Mouse (Mus musculus) neural tube, embryonic 13.5 days (tissue): Measurements from ENCODE around the gene Sema4c. TPM values are rescaled to one million over a fixed set of nuclear protein-coding genes. Genes with fewer than 3 reads are reported as not detected.

Experiments
- ATAC-seq: fragments of 200-750 bp; cut with Nextera tagmentation; 2 replicates; pipeline ENCODE4 v1.8.0; 2017; ENCODE audit warnings: low read depth, mild to moderate bottlenecking, moderate TSS enrichment, moderate library complexity
- H3K27ac ChIP-seq: fragments of 300-500 bp; sonication (generic); replicated peaks from 2 replicates; pipeline ENCODE4 v1.5.1; 2015; ENCODE audit warnings: moderate library complexity, mild to moderate bottlenecking, inconsistent platforms
- H3K27me3 ChIP-seq: fragments of 300-500 bp; sonication (generic); 2 replicates; pipeline ENCODE4 v1.6.1; 2015; ENCODE audit warnings: mild to moderate bottlenecking, inconsistent platforms
- H3K36me3 ChIP-seq: fragments of 300-500 bp; sonication (generic); 2 replicates; pipeline ENCODE4 v1.6.1; 2015; ENCODE audit warnings: mild to moderate bottlenecking, inconsistent platforms
- H3K4me1 ChIP-seq: fragments of 300-500 bp; sonication (generic); replicated peaks from 2 replicates; pipeline ENCODE4 v1.6.1; 2015; ENCODE audit warnings: inconsistent platforms
- H3K4me2 ChIP-seq: fragments of 300-500 bp; sonication (generic); 2 replicates; pipeline ENCODE4 v1.6.1; 2015; ENCODE audit warnings: inconsistent platforms, mild to moderate bottlenecking, moderate library complexity
- H3K4me3 ChIP-seq: fragments of 300-500 bp; sonication (generic); 2 replicates; pipeline ENCODE4 v1.5.1; 2015; ENCODE audit warnings: mild to moderate bottlenecking, inconsistent platforms
- H3K9ac ChIP-seq: fragments of 300-500 bp; sonication (generic); 2 replicates; pipeline ENCODE4 v1.6.1; 2015; ENCODE audit warnings: moderate library complexity, mild to moderate bottlenecking, inconsistent platforms
- H3K9me3 ChIP-seq: fragments of 300-500 bp; sonication (generic); 2 replicates; pipeline ENCODE4 v1.6.1; 2016; ENCODE audit warnings: inconsistent platforms
- WGBS: fragments of 180-500 bp; shearing (Covaris S2); methylation state at CpG from one replicate; pipeline ENCODE4 v1.1.7; 2015; 5-methylcytosine and 5-hydroxymethylcytosine counted together
- microRNA-seq: library from miRNA; unstranded; fragments of <30 nt; microRNA quantifications from one replicate; pipeline ENCODE4, GENCODE M21; 2016
- polyA plus RNA-seq: library from polyadenylated mRNA; unstranded; fragments of >200 nt; fragmentation: Nextera tagmentation; extraction: Ambion mirVana; gene quantifications from 2 replicates; pipeline ENCODE4 v1.2.1, GENCODE M21; 2015

Sema4c gene
- polyA plus RNA-seq, 1 experiment from 2014 or later: 25.2 TPM

GRCm38 (mm10) chr1:36511289-36512021, 46.7 kb downstream of the Sema4c start, which contains the start of gene Cnnm3:
TSS of gene Cnnm3 (plus strand) at chr1:36511867.
- H3K4me3 ChIP-seq: peak within 1 kb of the TSS; percentile 93

GRCm38 (mm10) chr1:36508238-36508637, 49.9 kb downstream of the Sema4c start:
- H3K4me1 ChIP-seq: peaks cover 5% of the 10 kb centered on the region
- H3K4me2 ChIP-seq: no peak overlapping the region
- H3K27ac ChIP-seq: no peak overlapping the region
- no peaks in the 10 kb centered on the region for H3K27me3 ChIP-seq
- WGBS: 95% methylated on average over 5 of the region's 5 CpGs
- no peak overlapping the region for H3K4me3 ChIP-seq
- peaks cover 15% of the 10 kb centered on the region for H3K36me3 ChIP-seq
- ATAC-seq: no peak
- H3K9ac ChIP-seq: no peak overlapping the region
- H3K9me3 ChIP-seq: no peaks in the 10 kb centered on the region

More at GRCm38 (mm10) chr1:36511289-36512021, 46.7 kb downstream of the Sema4c start, which contains the start of gene Cnnm3:
- Histone ChIP-seq H3K4me1 (peaks cover 35% of the 10 kb centered on the region), H3K4me2 (peak within 1 kb of the TSS; percentile 95), H3K36me3 (peaks cover 8% of the 10 kb centered on the region), H3K27me3 (no peaks in the 10 kb centered on the region), H3K9me3 (no peaks in the 10 kb centered on the region), H3K27ac (peak within 1 kb of the TSS; percentile 99), H3K9ac (peak within 1 kb of the TSS; percentile 91)
- peak; percentile 97 for ATAC-seq
- WGBS: 2% methylated on average over 51 of the region's 51 CpGs

- Histone ChIP-seq H3K9me3 (no peaks in the 10 kb centered on the region), H3K9ac (no peak overlapping the region), H3K4me2 (no peak overlapping the region), H3K4me1 (no peaks in the 10 kb centered on the region), H3K36me3 (peaks cover 17% of the 10 kb centered on the region), H3K4me3 (no peak overlapping the region), H3K27ac (no peak overlapping the region), H3K27me3 (no peaks in the 10 kb centered on the region)
- WGBS: 4% methylated on average over 3 of the region's 3 CpGs
- peak; percentile 51; the same call in 1 of the 2 replicates for ATAC-seq
Measured at GRCm38 (mm10) chr1:36501261-36501660, 56.9 kb downstream of the Sema4c start.

Small RNA genes lying within 50 kb of the gene (microRNA-seq; reads per million reads assigned to microRNA genes)
- not detected for gene Gm47280

Other genes starting within 250 kb of the Sema4c start
- gene Kansl3, start 189.2 kb downstream of the Sema4c start, polyA plus RNA-seq: 34.8 and 36.3 TPM in 2 replicates
- gene Fer1l5, start 186.1 kb downstream of the Sema4c start, polyA plus RNA-seq: 2.5 and 2.7 TPM in 2 replicates
- 73.1 and 74.6 TPM in 2 replicates for gene Lman2l, start 113.1 kb downstream of the Sema4c start, polyA plus RNA-seq
- 9.3 and 10.3 TPM in 2 replicates for gene Cnnm4, start 86.7 kb downstream of the Sema4c start, polyA plus RNA-seq
- 3.4 and 4.2 TPM in 2 replicates for gene Cnnm3, start 46.5 kb downstream of the Sema4c start, polyA plus RNA-seq
- gene Ankrd23, start 21.5 kb downstream of the Sema4c start, polyA plus RNA-seq: 19.0 and 19.2 TPM in 2 replicates
- 0.32 and 1.9 TPM in 2 replicates for gene Gm42417, start 18.9 kb downstream of the Sema4c start, polyA plus RNA-seq
- gene Ankrd39, start 10.9 kb downstream of the Sema4c start, polyA plus RNA-seq: 23.8 and 26.2 TPM in 2 replicates
- 0.24 TPM in 1 of 2 replicates, not detected in the other for gene Fam178b, start 124.8 kb upstream of the Sema4c start, polyA plus RNA-seq
- 697 and 709 TPM in 2 replicates for gene Cox5b, start 133.1 kb upstream of the Sema4c start, polyA plus RNA-seq
- 0.36 and 0.66 TPM in 2 replicates for gene 4933424G06Rik, start 151.8 kb upstream of the Sema4c start, polyA plus RNA-seq
- 120 and 126 TPM in 2 replicates for gene Actr1b, start 156.1 kb upstream of the Sema4c start, polyA plus RNA-seq
- 0.63 and 0.87 TPM in 2 replicates for gene Zap70, start 203.4 kb upstream of the Sema4c start, polyA plus RNA-seq